Mouse (Mus musculus): ENCODE results near the gene Olfr796. TPM values are rescaled to one million over a fixed set of nuclear protein-coding genes. Genes with fewer than 3 reads are reported as not detected.

Gene Olfr796
- not detected in 2 replicates for polyA plus RNA-seq (2012; ENCODE audit: insufficient read depth, low replicate concordance)

GRCm38 (mm10) chr10:129612470-129612869, at the start of gene Olfr796:
TSS of gene Olfr796 (minus strand) at chr10:129612570.
- H3K4me1 ChIP-seq: no peaks in the 10 kb centered on the region
- H3K36me3 ChIP-seq (replicated peaks; ENCODE audit: low read length): no peaks in the 10 kb centered on the region
- no peak within 1 kb of the TSS for H3K4me3 ChIP-seq (replicated peaks)
- peaks cover 7% of the 10 kb centered on the region for H3K9me3 ChIP-seq
- TF ChIP-seq GATA1 (IDR thresholded peaks at IDR 0.05; ENCODE audit: borderline replicate concordance, low read length): no peak
- TF ChIP-seq FLI1 (IDR thresholded peaks at IDR 0.05; ENCODE audit: low read length): no peak
- H3K27me3 ChIP-seq (replicated peaks): no peaks in the 10 kb centered on the region

DNA sequence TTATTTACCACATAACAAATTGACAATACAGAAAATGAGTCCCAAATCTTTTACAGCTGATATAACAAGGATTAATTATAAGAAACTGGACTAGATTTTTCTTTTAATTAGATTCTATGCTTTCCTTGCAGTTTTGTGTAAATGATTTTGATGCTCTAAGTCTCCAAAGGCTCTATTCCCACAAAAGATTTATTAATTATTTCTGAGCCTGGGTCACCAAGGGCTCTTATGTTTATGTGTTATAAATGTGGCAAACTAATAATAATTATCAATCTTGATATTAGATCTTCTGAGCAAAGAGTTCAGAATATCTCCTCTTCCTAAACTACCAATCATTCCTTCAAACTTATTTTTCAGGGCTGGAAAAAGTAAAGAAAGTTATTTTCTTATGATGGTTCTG, 45.0 kb upstream of the Olfr796 start, which contains the start of gene Olfr800:
TSS of gene Olfr800 (plus strand) at position 301 of the 400 bp plus-strand sequence.
- Histone ChIP-seq H3K4me3 (replicated peaks) (no peak within 1 kb of the TSS), H3K4me1 (no peaks in the 10 kb centered on the region), H3K9me3 (no peaks in the 10 kb centered on the region), H3K27me3 (replicated peaks) (no peaks in the 10 kb centered on the region), H3K36me3 (replicated peaks; ENCODE audit: low read length) (no peaks in the 10 kb centered on the region)
- TF ChIP-seq FLI1 (IDR thresholded peaks at IDR 0.05; ENCODE audit: low read length): no peak
- no peak for TF ChIP-seq GATA1 (IDR thresholded peaks at IDR 0.05; ENCODE audit: borderline replicate concordance, low read length)

- Histone ChIP-seq H3K36me3 (replicated peaks; ENCODE audit: low read length) (no peaks in the 10 kb centered on the region), H3K4me3 (replicated peaks) (no peak overlapping the region), H3K27me3 (replicated peaks) (no peaks in the 10 kb centered on the region), H3K9me3 (no peaks in the 10 kb centered on the region), H3K4me1 (no peaks in the 10 kb centered on the region)
- no peak for TF ChIP-seq FLI1 (IDR thresholded peaks at IDR 0.05; ENCODE audit: low read length)
- TF ChIP-seq GATA1 (IDR thresholded peaks at IDR 0.05; ENCODE audit: borderline replicate concordance, low read length): no peak
Observed at GRCm38 (mm10) chr10:129651763-129652162, 39.4 kb upstream of the Olfr796 start.

- TF ChIP-seq GATA1 (IDR thresholded peaks at IDR 0.05; ENCODE audit: borderline replicate concordance, low read length) (no peak), FLI1 (IDR thresholded peaks at IDR 0.05; ENCODE audit: low read length) (no peak)
- Histone ChIP-seq H3K9me3 (peaks cover 4% of the 10 kb centered on the region), H3K4me1 (no peaks in the 10 kb centered on the region), H3K27me3 (replicated peaks) (no peaks in the 10 kb centered on the region), H3K4me3 (replicated peaks) (no peak within 1 kb of the TSS), H3K36me3 (replicated peaks; ENCODE audit: low read length) (no peaks in the 10 kb centered on the region)
Observed at GRCm38 (mm10) chr10:129637184-129637583, 24.8 kb upstream of the Olfr796 start, which contains the start of gene Olfr799. TSS of gene Olfr799 (plus strand) at chr10:129637484.

GRCm38 (mm10) chr10:129627834-129628233, 15.5 kb upstream of the Olfr796 start, which contains the start of gene Olfr798:
TSS of gene Olfr798 (minus strand) at chr10:129627934.
- no peaks in the 10 kb centered on the region for H3K27me3 ChIP-seq (replicated peaks)
- H3K4me1 ChIP-seq: no peaks in the 10 kb centered on the region
- no peaks in the 10 kb centered on the region; the same call in 1 of the 2 replicates for H3K9me3 ChIP-seq
- no peak within 1 kb of the TSS for H3K4me3 ChIP-seq (replicated peaks)
- no peaks in the 10 kb centered on the region for H3K36me3 ChIP-seq (replicated peaks; ENCODE audit: low read length)
- TF ChIP-seq FLI1 (IDR thresholded peaks at IDR 0.05; ENCODE audit: low read length) (no peak), GATA1 (IDR thresholded peaks at IDR 0.05; ENCODE audit: borderline replicate concordance, low read length) (no peak)

GRCm38 (mm10) chr10:129623251-129623650, 10.9 kb upstream of the Olfr796 start:
- Histone ChIP-seq H3K36me3 (replicated peaks; ENCODE audit: low read length) (no peaks in the 10 kb centered on the region), H3K4me3 (replicated peaks) (no peak overlapping the region), H3K4me1 (no peaks in the 10 kb centered on the region), H3K27me3 (replicated peaks) (no peaks in the 10 kb centered on the region), H3K9me3 (no peaks in the 10 kb centered on the region; the same call in 1 of the 2 replicates)
- TF ChIP-seq FLI1 (IDR thresholded peaks at IDR 0.05; ENCODE audit: low read length): no peak
- TF ChIP-seq GATA1 (IDR thresholded peaks at IDR 0.05; ENCODE audit: borderline replicate concordance, low read length): no peak

- no peak overlapping the region for H3K4me3 ChIP-seq (replicated peaks)
- H3K36me3 ChIP-seq (replicated peaks; ENCODE audit: low read length): no peaks in the 10 kb centered on the region
Observed at GRCm38 (mm10) chr10:129621724-129622123, 9.4 kb upstream of the Olfr796 start.

GRCm38 (mm10) chr10:129577066-129577465, 35.3 kb downstream of the Olfr796 start:
- Histone ChIP-seq H3K9me3 (peaks cover 3% of the 10 kb centered on the region; the same call in 1 of the 2 replicates), H3K27me3 (replicated peaks) (no peaks in the 10 kb centered on the region), H3K4me1 (no peaks in the 10 kb centered on the region), H3K36me3 (replicated peaks; ENCODE audit: low read length) (no peaks in the 10 kb centered on the region), H3K4me3 (replicated peaks) (no peak overlapping the region)
- TF ChIP-seq GATA1 (IDR thresholded peaks at IDR 0.05; ENCODE audit: borderline replicate concordance, low read length) (no peak), FLI1 (IDR thresholded peaks at IDR 0.05; ENCODE audit: low read length) (no peak)

More at GRCm38 (mm10) chr10:129621724-129622123, 9.4 kb upstream of the Olfr796 start:
- H3K9me3 ChIP-seq: no peaks in the 10 kb centered on the region; the same call in 1 of the 2 replicates
- TF ChIP-seq FLI1 (IDR thresholded peaks at IDR 0.05; ENCODE audit: low read length) (no peak), GATA1 (IDR thresholded peaks at IDR 0.05; ENCODE audit: borderline replicate concordance, low read length) (no peak)
- H3K27me3 ChIP-seq (replicated peaks): no peaks in the 10 kb centered on the region
- no peaks in the 10 kb centered on the region for H3K4me1 ChIP-seq

- TF ChIP-seq GATA1 (IDR thresholded peaks at IDR 0.05; ENCODE audit: borderline replicate concordance, low read length) (no peak), FLI1 (IDR thresholded peaks at IDR 0.05; ENCODE audit: low read length) (no peak)
- H3K4me1 ChIP-seq: no peaks in the 10 kb centered on the region
Observed at GRCm38 (mm10) chr10:129567355-129567754, 45.0 kb downstream of the Olfr796 start, which contains the start of gene Olfr794. TSS of gene Olfr794 (plus strand) at chr10:129567655.

More at GRCm38 (mm10) chr10:129567355-129567754, 45.0 kb downstream of the Olfr796 start, which contains the start of gene Olfr794:
- Histone ChIP-seq H3K9me3 (0 out of 2 replicates have a peak, but pooled peaks cover 4% of the 10 kb centered on the region), H3K4me3 (replicated peaks) (no peak within 1 kb of the TSS), H3K36me3 (replicated peaks; ENCODE audit: low read length) (no peaks in the 10 kb centered on the region), H3K27me3 (replicated peaks) (no peaks in the 10 kb centered on the region)

Other genes with a start within 250 kb of the Olfr796 start
- gene Olfr784, start 228.5 kb downstream of the Olfr796 start, polyA plus RNA-seq (2012; ENCODE audit: insufficient read depth, low replicate concordance): not detected in 2 replicates
- gene Olfr785, start 207.1 kb downstream of the Olfr796 start, polyA plus RNA-seq (2012; ENCODE audit: insufficient read depth, low replicate concordance): not detected in 2 replicates
- not detected in 2 replicates for gene Olfr786, start 185.3 kb downstream of the Olfr796 start, polyA plus RNA-seq (2012; ENCODE audit: insufficient read depth, low replicate concordance)
- 2.0 TPM in 1 of 2 replicates, not detected in the other for gene Olfr787, start 150.7 kb downstream of the Olfr796 start, polyA plus RNA-seq (2012; ENCODE audit: insufficient read depth, low replicate concordance)
- gene Olfr788, start 141.6 kb downstream of the Olfr796 start, polyA plus RNA-seq (2012; ENCODE audit: insufficient read depth, low replicate concordance): not detected in 2 replicates
- gene Olfr789, start 127.8 kb downstream of the Olfr796 start, polyA plus RNA-seq (2012; ENCODE audit: insufficient read depth, low replicate concordance): not detected in 2 replicates
- gene Olfr790, start 114.1 kb downstream of the Olfr796 start, polyA plus RNA-seq (2012; ENCODE audit: insufficient read depth, low replicate concordance): not detected in 2 replicates
- not detected in 2 replicates for gene Olfr791, start 90.8 kb downstream of the Olfr796 start, polyA plus RNA-seq (2012; ENCODE audit: insufficient read depth, low replicate concordance)
- not detected in 2 replicates for gene Olfr792, start 73.4 kb downstream of the Olfr796 start, polyA plus RNA-seq (2012; ENCODE audit: insufficient read depth, low replicate concordance)
- gene Olfr794, start 44.9 kb downstream of the Olfr796 start, polyA plus RNA-seq (2012; ENCODE audit: insufficient read depth, low replicate concordance): not detected in 2 replicates
- 0.76 TPM in 1 of 2 replicates, not detected in the other for gene Olfr798, start 15.4 kb upstream of the Olfr796 start, polyA plus RNA-seq (2012; ENCODE audit: insufficient read depth, low replicate concordance)
- gene Olfr799, start 24.9 kb upstream of the Olfr796 start, polyA plus RNA-seq (2012; ENCODE audit: insufficient read depth, low replicate concordance): not detected in 2 replicates
- not detected in 2 replicates for gene Olfr800, start 45.1 kb upstream of the Olfr796 start, polyA plus RNA-seq (2012; ENCODE audit: insufficient read depth, low replicate concordance)
- not detected in 2 replicates for gene Olfr801, start 61.3 kb upstream of the Olfr796 start, polyA plus RNA-seq (2012; ENCODE audit: insufficient read depth, low replicate concordance)
- not detected in 2 replicates for gene Olfr802, start 75.6 kb upstream of the Olfr796 start, polyA plus RNA-seq (2012; ENCODE audit: insufficient read depth, low replicate concordance)
- 8.7 TPM in 1 of 2 replicates, not detected in the other for gene Olfr803, start 81.7 kb upstream of the Olfr796 start, polyA plus RNA-seq (2012; ENCODE audit: insufficient read depth, low replicate concordance)
- gene Olfr804, start 90.6 kb upstream of the Olfr796 start, polyA plus RNA-seq (2012; ENCODE audit: insufficient read depth, low replicate concordance): not detected in 2 replicates
- not detected in 2 replicates for gene Olfr805, start 116.8 kb upstream of the Olfr796 start, polyA plus RNA-seq (2012; ENCODE audit: insufficient read depth, low replicate concordance)
- not detected in 2 replicates for gene Olfr806, start 129.4 kb upstream of the Olfr796 start, polyA plus RNA-seq (2012; ENCODE audit: insufficient read depth, low replicate concordance)
- gene Olfr807, start 145.2 kb upstream of the Olfr796 start, polyA plus RNA-seq (2012; ENCODE audit: insufficient read depth, low replicate concordance): not detected in 2 replicates
- gene Olfr808, start 152.9 kb upstream of the Olfr796 start, polyA plus RNA-seq (2012; ENCODE audit: insufficient read depth, low replicate concordance): not detected in 2 replicates
- gene Olfr809, start 162.1 kb upstream of the Olfr796 start, polyA plus RNA-seq (2012; ENCODE audit: insufficient read depth, low replicate concordance): 0.07 TPM in 1 of 2 replicates, not detected in the other
- not detected in 2 replicates for gene Olfr810, start 182.3 kb upstream of the Olfr796 start, polyA plus RNA-seq (2012; ENCODE audit: insufficient read depth, low replicate concordance)
- gene Olfr811, start 191.8 kb upstream of the Olfr796 start, polyA plus RNA-seq (2012; ENCODE audit: insufficient read depth, low replicate concordance): not detected in 2 replicates
- gene Olfr812, start 233.5 kb upstream of the Olfr796 start, polyA plus RNA-seq (2012; ENCODE audit: insufficient read depth, low replicate concordance): not detected in 2 replicates
- not detected in 2 replicates for gene Olfr813, start 242.8 kb upstream of the Olfr796 start, polyA plus RNA-seq (2012; ENCODE audit: insufficient read depth, low replicate concordance)

Measured in megakaryocyte, embryonic 14.5 days (primary cell).